Mouse (Mus musculus): ENCODE results near the gene Tbcb. TPM values are rescaled to one million over a fixed set of nuclear protein-coding genes. Genes with fewer than 3 reads are reported as not detected.

The Tbcb gene
- total RNA-seq (2014; rRNA removed; ENCODE audit: low replicate concordance) (40.0 and 80.7 TPM in 2 replicates), polyA plus RNA-seq (2015; fragmentation: Nextera tagmentation; extraction: Ambion mirVana) (131 and 137 TPM in 2 replicates)

- TF ChIP-seq CTCF (IDR thresholded peaks at IDR 0.05; ENCODE audit: low read depth) = no peak
- peak; percentile 90 for TF ChIP-seq EP300 (IDR thresholded peaks at IDR 0.05; ENCODE audit: low read depth)
- H3K9ac ChIP-seq (replicated peaks; ENCODE audit: low read depth, low read length) = peak within 1 kb of the TSS; percentile 58
- peaks cover 17% of the 10 kb centered on the region for H3K36me3 ChIP-seq (replicated peaks; ENCODE audit: control insufficient read depth, insufficient read depth, low read length)
- peak within 1 kb of the TSS; percentile 82 for H3K27ac ChIP-seq (ENCODE audit: low read depth)
- no peaks in the 10 kb centered on the region for H3K27me3 ChIP-seq (ENCODE audit: control insufficient read depth, insufficient read depth, low read length)
- H3K9me3 ChIP-seq (replicated peaks; ENCODE audit: control insufficient read depth, low read length) = no peaks in the 10 kb centered on the region
- H3K4me3 ChIP-seq (ENCODE audit: low read depth, low read length) = peak within 1 kb of the TSS; percentile 64
- DNase-seq (ENCODE audit: low spot score) (peak; percentile 99), ATAC-seq (ENCODE audit: insufficient read depth, low read depth) (peak; percentile 95)
- WGBS = under 1% methylated on average over 67 of the region's 67 CpGs
- peak within 1 kb of the TSS; percentile 76 for H3K4me2 ChIP-seq (ENCODE audit: low read depth, low read length)
- H3K4me1 ChIP-seq (ENCODE audit: control insufficient read depth, insufficient read depth) = peaks cover 9% of the 10 kb centered on the region
These were observed at the start of gene Tbcb, which contains the start of gene Polr2i for GRCm38 (mm10) chr7:30231669-30232454. Gene Tbcb, minus strand, starts transcription at chr7:30232272. Gene Polr2i, plus strand, starts transcription at chr7:30231948.

- H3K9ac ChIP-seq (replicated peaks; ENCODE audit: low read depth, low read length) = no peak overlapping the region
- no peak for ATAC-seq (ENCODE audit: insufficient read depth, low read depth)
- TF ChIP-seq EP300 (IDR thresholded peaks at IDR 0.05; ENCODE audit: low read depth) = no peak
- TF ChIP-seq CTCF (IDR thresholded peaks at IDR 0.05; ENCODE audit: low read depth) = no peak
- 76% methylated on average over 4 of the region's 4 CpGs for WGBS
- H3K4me1 ChIP-seq (ENCODE audit: control insufficient read depth, insufficient read depth) = peaks cover 5% of the 10 kb centered on the region
- H3K9me3 ChIP-seq (replicated peaks; ENCODE audit: control insufficient read depth, low read length) = no peaks in the 10 kb centered on the region
- no peak for DNase-seq (ENCODE audit: low spot score)
- 0 out of 2 replicates have a peak overlapping the region, but pooled peaks have one; percentile 82 for H3K4me2 ChIP-seq (ENCODE audit: low read depth, low read length)
- H3K27me3 ChIP-seq (ENCODE audit: control insufficient read depth, insufficient read depth, low read length) = no peaks in the 10 kb centered on the region
- no peaks in the 10 kb centered on the region for H3K36me3 ChIP-seq (replicated peaks; ENCODE audit: control insufficient read depth, insufficient read depth, low read length)
- no peak overlapping the region for H3K4me3 ChIP-seq (ENCODE audit: low read depth, low read length)
- H3K27ac ChIP-seq (ENCODE audit: low read depth) = no peak overlapping the region
These were observed 49.5 kb upstream of the Tbcb start for GRCm38 (mm10) chr7:30281522-30281921.

GRCm38 (mm10) chr7:30280670-30281138 is 48.6 kb upstream of the Tbcb start:
- H3K27ac ChIP-seq (ENCODE audit: low read depth) = peak overlapping the region; percentile 98
- ATAC-seq (ENCODE audit: insufficient read depth, low read depth) (peak; percentile 84), DNase-seq (ENCODE audit: low spot score) (peak; percentile 93)
- H3K4me3 ChIP-seq (ENCODE audit: low read depth, low read length) = peak overlapping the region; percentile 77
- TF ChIP-seq EP300 (IDR thresholded peaks at IDR 0.05; ENCODE audit: low read depth) = peak; percentile 53; the same call in 1 of the 2 replicates
- TF ChIP-seq CTCF (IDR thresholded peaks at IDR 0.05; ENCODE audit: low read depth) = no peak
- H3K36me3 ChIP-seq (replicated peaks; ENCODE audit: control insufficient read depth, insufficient read depth, low read length) = no peaks in the 10 kb centered on the region
- WGBS = 0% methylated on average over 20 of the region's 20 CpGs
- H3K9me3 ChIP-seq (replicated peaks; ENCODE audit: control insufficient read depth, low read length) = no peaks in the 10 kb centered on the region
- H3K4me1 ChIP-seq (ENCODE audit: control insufficient read depth, insufficient read depth) = peaks cover 5% of the 10 kb centered on the region
- no peaks in the 10 kb centered on the region for H3K27me3 ChIP-seq (ENCODE audit: control insufficient read depth, insufficient read depth, low read length)
- H3K9ac ChIP-seq (replicated peaks; ENCODE audit: low read depth, low read length) = 0 out of 2 replicates have a peak overlapping the region, but pooled peaks have one; percentile 23
- peak overlapping the region; percentile 82 for H3K4me2 ChIP-seq (ENCODE audit: low read depth, low read length)

DNA sequence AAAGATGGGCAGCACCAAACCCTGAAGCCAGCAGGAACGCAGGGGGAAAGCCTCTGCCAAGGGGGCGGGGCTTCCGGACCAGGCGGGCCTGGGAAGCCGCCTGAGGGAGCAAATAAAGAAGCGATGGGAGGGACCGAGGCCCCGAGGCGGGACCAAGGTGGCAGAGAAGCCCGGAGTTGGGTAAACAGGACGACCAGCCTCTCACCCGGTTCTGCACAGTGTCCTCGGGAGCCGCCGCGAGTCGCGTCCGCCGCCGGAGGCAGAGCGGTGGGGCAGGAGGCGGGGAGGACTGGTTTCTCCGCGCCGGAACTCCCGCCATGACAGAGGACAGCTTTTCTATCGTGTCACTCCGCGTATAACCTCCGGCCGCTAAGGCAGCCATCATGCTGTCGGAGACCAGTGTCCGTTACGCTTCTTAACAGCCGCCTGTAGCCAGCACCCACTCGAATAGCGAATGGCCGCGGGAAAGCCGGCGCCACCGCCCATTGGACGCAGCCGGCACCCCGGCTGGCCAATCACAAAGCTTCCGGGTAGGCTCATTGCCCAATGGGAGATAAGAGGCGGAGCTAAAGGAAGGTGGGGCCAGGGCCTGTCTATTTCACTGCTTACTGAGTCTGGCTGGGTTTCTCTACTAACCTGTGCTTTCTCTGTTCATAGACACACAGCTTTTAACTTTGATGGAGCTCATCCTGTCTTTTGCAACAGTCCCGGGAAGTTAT is 48.0 kb upstream of the Tbcb start, which contains the start of the genes Thap8 and Wdr62:
TSS of gene Thap8 (plus strand) at position 144 of the 719 bp plus-strand sequence.
TSS of gene Wdr62 (minus strand) at position 469 of the 719 bp plus-strand sequence.
- TF ChIP-seq EP300 (IDR thresholded peaks at IDR 0.05; ENCODE audit: low read depth) (no peak; the same call in none of the 2 replicates), CTCF (IDR thresholded peaks at IDR 0.05; ENCODE audit: low read depth) (no peak)
- WGBS = under 1% methylated on average over 49 of the region's 49 CpGs

GRCm38 (mm10) chr7:30279536-30279935 is 47.5 kb upstream of the Tbcb start:
- DNase-seq (ENCODE audit: low spot score) (peak; percentile 16), ATAC-seq (ENCODE audit: insufficient read depth, low read depth) (no peak)
- no peaks in the 10 kb centered on the region for H3K27me3 ChIP-seq (ENCODE audit: control insufficient read depth, insufficient read depth, low read length)
- under 1% methylated on average over 6 of the region's 6 CpGs for WGBS
- peak overlapping the region; percentile 82 for H3K4me2 ChIP-seq (ENCODE audit: low read depth, low read length)
- peak overlapping the region; percentile 98; the same call in 1 of the 2 replicates for H3K27ac ChIP-seq (ENCODE audit: low read depth)
- TF ChIP-seq CTCF (IDR thresholded peaks at IDR 0.05; ENCODE audit: low read depth) (no peak), EP300 (IDR thresholded peaks at IDR 0.05; ENCODE audit: low read depth) (no peak)
- no peaks in the 10 kb centered on the region for H3K36me3 ChIP-seq (replicated peaks; ENCODE audit: control insufficient read depth, insufficient read depth, low read length)
- no peaks in the 10 kb centered on the region for H3K9me3 ChIP-seq (replicated peaks; ENCODE audit: control insufficient read depth, low read length)
- H3K4me3 ChIP-seq (ENCODE audit: low read depth, low read length) = peak overlapping the region; percentile 77
- H3K9ac ChIP-seq (replicated peaks; ENCODE audit: low read depth, low read length) = peak overlapping the region; percentile 51; the same call in 1 of the 2 replicates
- peaks cover 5% of the 10 kb centered on the region for H3K4me1 ChIP-seq (ENCODE audit: control insufficient read depth, insufficient read depth)

More for the DNA sequence above, 48.0 kb upstream of the Tbcb start, which contains the start of the genes Thap8 and Wdr62:
- Histone ChIP-seq H3K4me1 (ENCODE audit: control insufficient read depth, insufficient read depth) (peaks cover 5% of the 10 kb centered on the region), H3K9me3 (replicated peaks; ENCODE audit: control insufficient read depth, low read length) (no peaks in the 10 kb centered on the region), H3K36me3 (replicated peaks; ENCODE audit: control insufficient read depth, insufficient read depth, low read length) (no peaks in the 10 kb centered on the region), H3K4me3 (ENCODE audit: low read depth, low read length) (peak within 1 kb of the TSS; percentile 77), H3K9ac (replicated peaks; ENCODE audit: low read depth, low read length) (peak within 1 kb of the TSS; percentile 51), H3K27me3 (ENCODE audit: control insufficient read depth, insufficient read depth, low read length) (no peaks in the 10 kb centered on the region), H3K27ac (ENCODE audit: low read depth) (peak within 1 kb of the TSS; percentile 98), H3K4me2 (ENCODE audit: low read depth, low read length) (peak within 1 kb of the TSS; percentile 82)
- DNase-seq (ENCODE audit: low spot score) (peak; percentile 96), ATAC-seq (ENCODE audit: insufficient read depth, low read depth) (peak; percentile 96)
